Mouse (Mus musculus): Measurements from ENCODE around the gene Grm8.

Grm8 gene

DNA sequence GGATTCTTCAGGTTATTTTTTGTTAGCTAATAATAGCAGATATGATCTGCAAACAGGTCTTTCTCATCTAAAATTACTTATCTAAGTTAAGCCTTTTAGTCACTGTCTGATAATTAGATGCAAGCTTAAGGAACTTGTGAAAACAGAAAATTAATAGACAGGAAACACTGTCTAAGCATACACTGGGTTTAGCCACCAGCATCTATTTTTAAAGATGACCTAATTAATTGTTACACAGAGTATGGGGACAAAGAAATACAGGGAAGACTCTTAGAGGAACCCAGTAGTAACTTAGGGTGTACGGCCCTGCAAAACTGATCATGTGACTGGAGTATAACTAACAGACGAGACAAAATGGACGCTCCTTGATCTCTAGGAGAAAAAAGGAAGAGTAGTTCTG is 92.6 kb downstream of the Grm8 start:
- in situ Hi-C loops (cut with MboI, MseI) = no loop called here

DNA sequence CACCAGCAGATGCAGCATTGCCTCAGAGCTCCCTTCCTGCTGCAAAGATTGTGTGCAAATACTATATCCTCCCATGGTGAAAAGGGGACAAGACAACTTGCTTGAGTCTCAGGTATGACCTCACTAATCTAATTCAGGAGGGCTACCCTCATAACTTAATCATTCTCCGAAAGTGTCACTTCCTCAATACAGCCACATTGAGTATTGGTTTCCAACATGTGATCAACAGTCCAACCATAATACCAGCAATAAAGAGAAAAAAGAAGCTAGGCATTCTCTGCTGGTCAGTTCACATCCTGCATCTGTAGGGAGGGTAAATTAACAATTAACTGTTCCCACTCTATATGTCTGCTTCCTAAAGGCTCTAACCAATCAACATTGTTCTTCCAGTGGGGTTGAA is 94.2 kb downstream of the Grm8 start:
- in situ Hi-C loops (cut with MboI, MseI) = no loop called here

DNA sequence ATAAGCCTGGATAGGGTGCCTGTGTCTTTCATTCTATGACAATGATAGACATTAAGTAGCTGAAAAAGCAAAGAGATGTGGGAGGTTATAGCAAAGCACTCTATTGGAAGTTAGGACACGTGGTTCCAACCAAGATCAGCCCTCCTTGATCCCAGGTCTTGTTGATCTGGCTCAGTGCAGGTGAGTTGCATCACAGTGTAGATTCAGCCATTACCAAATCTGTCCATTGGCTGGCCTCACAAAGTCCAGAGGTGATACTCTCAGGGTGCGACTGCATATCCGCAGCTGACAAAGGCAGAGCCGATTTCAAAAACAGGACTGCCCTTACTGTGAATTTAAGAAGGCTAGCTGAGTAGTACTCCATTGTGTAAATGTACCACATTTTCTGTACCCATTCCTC is 103.0 kb downstream of the Grm8 start:
- in situ Hi-C loops (cut with MboI, MseI) = no loop called here

DNA sequence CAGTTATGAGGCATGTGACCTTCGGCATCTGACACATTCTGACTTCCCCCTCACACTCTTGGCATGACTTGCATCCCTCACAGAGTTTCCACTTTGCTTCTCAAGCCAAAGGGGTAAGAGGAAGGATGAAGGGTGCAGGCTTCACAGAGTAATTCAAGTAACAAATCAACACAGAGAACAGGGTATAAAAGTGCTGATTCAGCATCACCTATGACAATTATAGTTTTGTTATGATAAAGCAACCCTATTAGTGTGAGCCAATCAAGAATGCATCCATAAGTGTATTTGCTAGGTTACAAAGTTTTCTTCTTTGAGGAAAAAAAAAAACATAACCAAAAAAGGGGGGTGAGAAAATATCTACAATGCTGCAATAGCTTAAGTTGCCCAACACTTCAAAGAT is 117.3 kb downstream of the Grm8 start:
- in situ Hi-C loops (cut with MboI, MseI) = no loop called here

DNA sequence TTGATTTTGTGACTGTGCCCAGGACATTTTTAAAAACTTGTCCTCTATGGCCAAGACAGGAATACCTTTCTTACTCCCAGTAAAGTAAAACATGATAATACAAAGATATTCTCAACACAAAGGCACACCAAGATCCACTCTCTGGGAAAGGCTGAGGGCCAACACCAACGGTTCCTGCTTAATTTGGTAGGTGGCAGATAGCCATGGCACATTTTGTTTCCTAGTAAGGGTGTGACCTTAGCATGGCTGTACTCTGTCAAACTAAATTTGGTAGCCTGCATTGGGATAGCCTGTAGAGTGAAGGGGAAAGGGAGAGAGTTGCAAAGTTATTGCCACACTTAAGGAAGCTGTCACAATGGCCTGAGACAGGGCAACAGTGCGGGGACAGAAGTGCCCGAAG is 128.0 kb downstream of the Grm8 start:
- in situ Hi-C loops (cut with MboI, MseI) = no loop called here

DNA sequence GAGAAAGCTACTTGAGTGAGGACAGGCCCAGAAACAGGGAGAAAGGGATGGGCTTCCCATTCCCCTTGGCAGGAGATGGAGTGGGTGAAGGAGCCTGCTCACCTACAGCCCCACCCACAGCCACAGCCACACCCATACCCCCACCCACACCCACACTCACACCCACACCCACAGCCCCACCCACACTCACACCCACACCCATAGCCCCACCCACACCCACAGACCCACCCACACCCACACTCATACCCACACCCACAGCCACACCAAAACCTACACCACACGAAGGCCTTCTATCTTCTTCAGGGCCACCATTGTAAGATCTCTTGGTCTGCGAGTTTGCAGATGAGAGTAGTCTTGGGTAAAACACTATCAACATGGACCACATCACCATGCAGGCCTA is 137.7 kb downstream of the Grm8 start:
- in situ Hi-C loops (cut with MboI, MseI) = no loop called here

DNA sequence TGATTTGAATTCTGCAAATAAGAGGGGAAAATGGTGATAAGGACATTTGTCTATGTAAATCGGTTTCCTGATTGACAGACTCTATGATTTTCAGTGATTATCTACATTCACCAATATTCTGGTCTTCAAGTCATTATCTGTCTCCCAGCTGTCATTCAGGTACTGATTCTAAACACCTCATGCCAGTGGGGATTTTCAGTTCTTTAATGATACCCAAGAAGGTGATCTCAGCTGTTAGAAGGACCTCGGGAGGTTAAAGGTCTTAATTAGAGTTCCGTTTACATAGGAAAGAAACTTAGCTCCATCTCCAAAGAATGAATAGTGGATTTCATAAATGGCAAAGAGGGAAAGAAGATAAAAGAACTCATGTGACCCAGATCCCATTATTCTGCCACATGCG is 143.7 kb downstream of the Grm8 start:
- in situ Hi-C loops (cut with MboI, MseI) = no loop called here

DNA sequence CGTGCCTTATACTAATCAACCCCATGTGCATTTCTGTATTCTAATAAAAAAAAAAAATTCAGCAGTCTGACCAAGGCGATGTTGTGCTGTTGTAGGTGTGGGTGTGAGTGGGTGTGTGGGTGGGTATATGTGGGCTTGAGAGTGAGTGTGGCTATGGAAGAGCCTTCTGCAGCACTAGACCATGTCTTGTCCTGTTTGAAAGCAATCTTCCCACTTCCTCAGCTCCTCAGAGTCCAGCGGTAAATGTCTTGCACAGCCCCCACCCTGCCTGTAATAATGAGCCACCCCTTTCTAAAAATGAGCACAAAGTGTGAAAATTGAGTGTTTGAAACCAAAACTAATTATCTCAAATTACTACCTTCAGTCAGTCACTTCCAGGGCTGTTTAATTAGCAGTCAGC is 152.4 kb downstream of the Grm8 start:
- in situ Hi-C loops (cut with MboI, MseI) = no loop called here

DNA sequence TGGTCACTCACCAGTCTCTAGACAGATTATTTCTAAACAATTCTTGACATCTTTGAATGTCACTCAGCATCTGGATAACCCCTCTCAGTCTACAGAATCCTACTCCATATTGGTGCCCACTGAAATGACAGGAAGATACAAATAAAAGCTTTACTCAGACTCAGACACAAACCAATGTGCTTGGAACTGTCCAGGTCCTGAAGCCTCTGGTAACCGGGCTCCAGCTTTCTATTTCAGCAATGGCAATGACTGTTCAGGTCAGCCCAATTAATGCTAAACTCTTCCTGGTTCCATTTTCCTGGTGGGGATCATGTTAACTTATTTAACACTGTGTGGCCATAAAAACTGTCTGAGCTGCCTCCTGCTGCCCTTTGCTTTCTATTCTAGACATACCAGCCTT is 153.0 kb downstream of the Grm8 start:
- in situ Hi-C loops (cut with MboI, MseI) = no loop called here

DNA sequence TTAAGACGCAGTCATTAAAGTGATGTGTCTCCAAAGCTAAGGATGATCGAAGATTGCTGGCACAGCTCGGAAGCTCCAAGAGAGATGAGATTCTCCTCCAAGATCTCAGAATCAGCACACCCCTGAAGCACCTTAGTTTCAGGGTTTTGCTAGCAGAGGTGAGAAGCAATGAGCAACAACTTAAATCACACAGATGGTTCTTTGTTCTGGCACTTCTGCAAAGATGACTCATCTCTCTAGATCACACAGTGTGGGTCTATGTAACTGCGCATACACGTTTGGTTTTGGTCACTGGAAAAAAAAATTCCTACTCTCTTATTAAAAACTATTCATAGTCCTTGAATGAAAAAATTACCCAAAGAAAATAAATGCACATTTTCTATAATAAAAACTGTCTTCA is 157.6 kb downstream of the Grm8 start:
- in situ Hi-C loops (cut with MboI, MseI) = no loop called here

DNA sequence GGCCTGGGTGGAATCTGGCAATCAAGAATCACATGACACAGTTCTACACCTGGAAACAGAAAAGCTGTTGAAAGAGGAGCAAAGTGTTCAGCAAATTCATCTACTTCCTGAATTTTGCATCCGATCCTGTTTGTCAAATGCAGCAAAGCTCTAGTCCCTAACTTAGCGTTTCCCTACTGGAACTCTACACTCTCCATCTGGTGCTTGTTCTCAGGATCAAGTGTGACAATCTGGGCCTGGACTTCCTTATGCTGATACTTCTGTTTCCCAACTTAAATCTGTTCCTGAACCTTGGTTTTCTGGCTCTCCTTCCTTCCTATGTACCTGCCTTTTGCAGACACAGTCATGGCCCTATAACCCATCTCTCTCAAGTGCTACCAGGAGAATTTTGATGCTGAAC is 166.1 kb downstream of the Grm8 start:
- in situ Hi-C loops (cut with MboI, MseI) = no loop called here

DNA sequence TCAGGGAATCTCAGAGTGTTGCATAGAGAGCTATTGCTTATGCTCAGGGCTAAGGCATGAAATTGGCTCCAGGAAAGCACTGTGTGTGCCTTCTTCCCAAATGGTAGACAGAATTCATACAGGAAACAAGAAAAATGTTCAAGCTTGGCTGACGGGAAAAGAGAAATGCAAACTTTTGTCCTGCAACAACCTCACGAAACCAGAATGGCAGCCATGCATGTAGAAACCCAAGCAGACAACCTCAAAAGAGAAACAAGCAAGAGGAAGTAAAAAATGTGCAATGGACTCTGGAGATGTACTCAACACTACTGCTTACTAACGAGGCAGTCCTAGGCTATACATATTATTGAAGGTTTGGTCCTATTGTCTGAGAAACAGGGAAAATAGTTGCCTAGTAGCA is 167.9 kb downstream of the Grm8 start:
- in situ Hi-C loops (cut with MboI, MseI) = no loop called here

DNA sequence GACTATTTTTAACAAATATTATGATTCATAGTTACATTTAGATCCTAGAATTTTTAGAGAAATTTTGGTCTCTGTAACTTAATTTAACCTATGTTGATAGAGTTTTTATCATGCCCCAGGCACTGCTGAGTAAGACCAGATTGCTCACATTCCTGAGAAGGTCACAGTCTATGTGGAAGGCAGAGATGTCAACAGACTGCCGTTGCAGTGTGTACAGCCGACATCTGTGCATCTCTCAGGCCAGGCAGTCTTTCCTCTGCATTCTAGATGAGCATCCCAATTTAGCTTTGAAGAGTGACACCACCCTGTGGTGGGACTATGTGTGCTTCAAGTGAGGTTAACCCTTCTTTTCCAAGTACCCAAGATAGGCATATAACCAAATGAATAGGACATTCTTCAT is 169.7 kb downstream of the Grm8 start:
- in situ Hi-C loops (cut with MboI, MseI) = no loop called here

DNA sequence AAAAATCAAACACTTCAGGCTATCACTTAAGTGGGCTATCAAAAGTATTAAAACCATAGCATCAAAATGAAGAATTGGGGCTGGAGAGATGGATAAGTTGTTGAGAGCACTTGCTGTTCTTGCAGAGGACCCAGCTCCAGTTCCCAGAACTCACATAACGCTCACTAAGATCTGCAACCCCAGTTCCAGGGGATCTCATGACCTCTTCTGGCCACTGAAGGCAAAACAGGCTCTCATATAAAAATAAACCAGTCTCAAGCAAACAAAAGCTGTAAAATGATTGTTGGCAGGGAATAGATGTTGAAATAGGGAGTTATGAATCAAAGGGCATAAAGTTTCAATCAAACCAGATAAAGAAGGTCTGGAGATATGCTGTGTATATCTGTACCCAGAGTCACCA is 171.1 kb downstream of the Grm8 start:
- in situ Hi-C loops (cut with MboI, MseI) = no loop called here

DNA sequence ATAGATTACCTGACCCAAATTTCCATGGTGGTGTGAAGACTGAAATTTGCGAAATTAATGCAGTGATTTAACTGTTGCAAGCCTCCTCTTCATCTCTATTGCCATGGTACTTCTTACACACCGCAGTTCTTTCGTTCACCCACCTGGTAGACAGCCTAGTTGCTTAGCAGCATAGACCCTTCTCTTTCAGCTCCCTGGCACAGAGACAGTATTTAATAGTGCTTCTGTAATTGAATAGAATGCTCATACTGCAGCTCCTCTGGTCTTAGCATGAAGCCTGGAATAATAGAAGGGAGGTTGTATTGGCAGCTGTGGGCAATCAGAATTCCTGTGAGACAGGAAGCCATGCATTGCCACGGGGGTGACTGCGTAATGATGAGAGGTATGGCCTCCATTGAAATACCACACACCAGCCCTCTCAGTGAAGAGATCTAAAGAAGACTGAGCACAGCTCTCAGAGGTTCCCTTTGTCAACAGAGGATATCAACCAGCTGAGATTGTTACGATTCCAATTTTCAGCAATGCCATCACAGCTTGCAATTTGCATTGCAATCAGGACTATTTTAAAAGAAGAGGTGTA is 178.6 kb downstream of the Grm8 start:
- in situ Hi-C loops (cut with MboI, MseI) = no loop called here

DNA sequence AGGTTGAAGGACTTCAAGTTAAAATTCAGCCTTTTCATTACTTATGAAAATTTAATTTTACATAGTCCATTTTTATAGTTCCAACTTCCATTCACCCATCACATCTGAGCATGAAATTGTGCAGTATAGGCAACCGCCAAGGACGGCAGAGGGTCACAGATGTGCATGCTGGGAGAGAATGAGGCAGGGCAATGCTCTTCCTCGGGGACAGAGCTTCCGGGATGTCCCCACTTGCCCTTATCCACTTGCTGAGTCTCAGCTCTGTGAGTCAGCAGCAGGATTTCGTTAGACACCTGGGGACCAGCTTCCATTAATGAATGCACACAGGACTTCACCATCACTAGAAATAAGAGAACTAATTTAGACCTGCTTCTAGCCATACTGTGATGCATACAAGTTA is 183.5 kb downstream of the Grm8 start:
- in situ Hi-C loops (cut with MboI, MseI) = no loop called here

DNA sequence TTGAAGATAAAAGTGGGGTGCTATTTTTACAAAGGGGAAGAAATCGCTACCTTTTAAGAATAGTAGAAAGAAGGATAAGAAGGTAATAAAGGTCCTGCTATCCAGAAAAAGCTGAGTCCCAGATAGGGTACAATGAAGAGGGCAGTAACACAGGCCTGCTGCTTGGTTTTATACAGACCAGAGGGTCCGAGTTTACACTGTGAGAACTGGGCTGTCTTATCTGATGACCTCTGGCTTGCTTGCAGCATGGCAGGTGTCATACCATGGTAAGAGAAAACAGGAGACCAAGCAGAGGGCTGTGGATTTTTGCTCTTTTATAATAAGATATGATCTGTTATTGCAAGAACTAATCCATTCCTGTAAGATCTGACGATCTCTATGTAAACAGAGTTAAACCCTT is 206.9 kb downstream of the Grm8 start:
- in situ Hi-C loops (cut with MboI, MseI) = no loop called here

DNA sequence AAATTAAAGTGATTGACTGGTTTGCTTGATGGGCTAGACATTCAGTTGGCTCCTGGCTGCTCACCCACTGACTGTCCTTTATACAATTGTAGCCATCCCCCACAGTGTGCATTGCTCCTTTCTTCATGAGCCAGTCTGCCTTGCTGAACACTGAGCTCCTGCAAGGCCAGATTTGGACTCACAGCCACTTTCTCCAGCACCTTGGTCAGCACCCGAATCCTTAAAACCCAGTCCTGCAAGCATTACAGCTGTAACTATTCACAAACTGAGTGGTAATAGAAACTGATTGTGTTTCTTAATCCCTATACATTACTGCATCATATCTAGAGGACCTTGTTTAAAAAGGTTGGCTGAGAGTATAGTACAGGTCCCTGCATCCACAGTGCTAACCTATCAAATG is 221.7 kb downstream of the Grm8 start:
- in situ Hi-C loops (cut with MboI, MseI) = no loop called here

DNA sequence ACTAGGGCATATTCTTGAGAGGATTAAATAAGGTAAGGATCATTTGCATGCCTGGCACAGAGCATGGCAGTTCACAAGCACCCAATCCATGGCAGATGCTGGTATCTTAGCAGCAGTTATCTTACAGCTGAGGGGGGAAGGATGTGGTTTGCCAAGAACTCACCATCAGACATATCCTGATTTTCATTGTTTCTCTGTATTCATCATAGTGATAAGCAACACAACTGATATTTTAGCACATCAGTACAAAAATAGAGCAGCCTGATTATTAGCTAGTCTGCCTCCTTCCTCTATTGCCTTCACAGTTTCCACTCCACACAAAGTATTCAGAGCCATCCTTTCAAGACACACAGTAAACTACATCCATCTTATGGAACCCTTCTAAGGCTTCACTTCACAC is 230.6 kb downstream of the Grm8 start:
- in situ Hi-C loops (cut with MboI, MseI) = no loop called here

DNA sequence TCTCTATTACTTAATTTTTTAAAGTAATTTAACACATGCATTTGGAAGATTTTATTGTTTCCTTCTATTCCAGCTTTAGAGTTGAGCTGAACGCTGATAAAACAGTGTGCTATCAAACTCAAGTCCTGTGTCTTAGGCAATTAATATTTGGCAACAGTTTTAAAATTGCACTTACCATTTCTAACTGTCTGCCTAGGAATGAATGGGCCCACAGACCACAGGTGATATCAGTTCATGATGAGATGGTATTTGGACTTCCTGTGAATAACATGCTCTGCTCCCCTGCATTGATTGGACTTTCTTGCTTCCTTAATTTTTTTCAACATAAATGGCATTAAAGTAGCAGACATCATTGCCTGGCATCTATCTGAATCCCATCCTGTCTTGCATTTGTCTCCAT is 232.8 kb downstream of the Grm8 start:
- in situ Hi-C loops (cut with MboI, MseI) = no loop called here

DNA sequence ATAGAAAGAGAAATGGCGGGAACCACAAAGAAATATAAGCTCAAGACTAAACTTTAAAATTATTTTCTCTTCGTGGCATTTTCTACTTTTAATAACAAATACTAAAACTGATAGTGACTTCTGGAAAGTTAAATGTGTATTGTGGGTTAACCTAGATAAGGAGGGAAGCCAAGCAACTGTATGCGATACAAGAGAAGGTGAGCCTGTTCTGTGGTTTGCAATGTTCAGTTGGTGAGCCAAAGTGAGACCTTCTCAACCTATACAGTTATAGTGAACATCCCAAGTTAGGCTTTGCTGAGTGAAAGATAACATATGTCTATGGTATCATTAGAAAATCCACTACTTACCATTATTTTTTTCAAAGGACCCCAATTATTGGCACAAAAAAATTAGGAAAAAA is 233.6 kb downstream of the Grm8 start:
- in situ Hi-C loops (cut with MboI, MseI) = no loop called here

DNA sequence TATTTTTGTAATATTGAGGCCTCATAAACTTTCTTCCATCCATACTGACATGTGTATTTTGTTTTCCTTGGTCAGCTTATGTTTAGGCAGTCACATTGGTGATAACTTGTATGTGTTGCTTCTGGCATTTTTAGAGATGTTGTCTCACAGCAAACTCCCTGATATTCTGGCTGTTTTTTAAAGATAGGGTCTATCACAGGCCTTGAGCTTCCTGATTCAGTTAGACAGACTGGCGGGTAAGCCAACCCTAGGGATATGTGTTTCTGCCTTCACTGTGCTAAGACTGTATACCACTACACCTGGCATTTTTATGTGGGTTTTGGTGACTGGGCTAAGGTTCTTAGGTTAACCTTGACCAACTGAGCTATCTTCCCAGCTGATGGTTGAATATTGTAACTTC is 239.8 kb downstream of the Grm8 start:
- in situ Hi-C loops (cut with MboI, MseI) = no loop called here

DNA sequence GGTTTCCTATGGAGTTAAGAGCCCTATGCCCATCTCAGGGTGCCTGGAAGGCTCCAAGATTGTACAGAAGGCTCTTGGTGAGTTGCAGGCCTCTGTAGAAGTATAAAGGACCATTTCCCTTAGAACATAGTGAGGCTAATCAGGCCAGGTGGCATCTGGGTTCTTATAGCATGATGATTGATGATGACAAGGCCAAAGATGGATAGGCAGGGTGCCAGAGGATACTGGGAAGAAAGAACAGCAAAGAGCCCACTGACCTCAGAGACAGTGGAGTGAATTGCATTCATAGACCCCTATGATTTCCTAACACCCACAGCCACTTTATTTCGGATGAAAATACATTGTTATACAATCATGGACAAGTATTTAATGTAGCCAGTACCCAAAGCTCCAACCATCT is 242.1 kb downstream of the Grm8 start:
- in situ Hi-C loops (cut with MboI, MseI) = no loop called here

DNA sequence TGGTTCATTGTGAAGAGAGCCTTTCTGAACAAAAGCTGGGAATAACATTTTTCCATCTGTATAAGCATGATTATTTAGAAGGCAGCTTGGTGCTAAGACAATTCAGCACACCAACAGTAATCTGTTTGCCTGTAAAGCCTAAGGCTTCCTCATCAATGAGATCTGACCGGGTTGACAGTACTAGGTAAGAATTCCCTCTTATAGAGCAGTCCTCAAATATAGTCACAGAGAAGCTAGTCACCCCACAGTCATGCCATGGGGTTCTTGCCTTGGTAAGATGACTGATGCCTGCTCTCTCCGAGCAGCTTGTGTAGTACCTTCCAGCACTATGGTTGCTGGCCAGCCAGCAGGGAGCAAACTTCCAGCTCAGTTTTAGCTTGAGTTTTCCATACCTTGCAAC is 246.6 kb downstream of the Grm8 start:
- in situ Hi-C loops (cut with MboI, MseI) = no loop called here

DNA sequence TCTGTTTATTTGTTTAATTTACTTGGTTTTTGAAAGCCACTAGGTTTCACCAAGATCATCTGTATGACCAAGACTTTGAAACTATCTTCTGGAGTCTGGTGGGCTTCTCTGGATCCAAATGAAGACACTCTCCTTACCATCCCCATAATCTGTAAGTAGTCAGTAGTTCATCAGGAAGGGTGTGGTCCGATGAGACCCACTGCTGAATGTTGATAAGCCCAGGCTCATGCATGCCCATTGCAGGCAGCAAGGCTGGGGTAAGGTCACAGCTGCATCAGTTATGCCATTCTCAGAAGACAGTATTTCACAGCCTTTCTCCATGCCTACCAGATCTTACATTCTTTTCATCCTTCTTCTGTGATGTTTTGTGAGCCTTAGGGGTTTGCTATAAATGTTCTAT is 247.1 kb downstream of the Grm8 start:
- in situ Hi-C loops (cut with MboI, MseI) = no loop called here

Data from regulatory T cell (primary cell).